Mouse (Mus musculus) lung, postnatal 14 days (tissue): ENCODE results near the gene 0610040J01Rik.

Experiments used
- DNase-seq: peaks from one replicate; pipeline ENCODE4 v3.0.0; 2021

0610040J01Rik gene

DNA sequence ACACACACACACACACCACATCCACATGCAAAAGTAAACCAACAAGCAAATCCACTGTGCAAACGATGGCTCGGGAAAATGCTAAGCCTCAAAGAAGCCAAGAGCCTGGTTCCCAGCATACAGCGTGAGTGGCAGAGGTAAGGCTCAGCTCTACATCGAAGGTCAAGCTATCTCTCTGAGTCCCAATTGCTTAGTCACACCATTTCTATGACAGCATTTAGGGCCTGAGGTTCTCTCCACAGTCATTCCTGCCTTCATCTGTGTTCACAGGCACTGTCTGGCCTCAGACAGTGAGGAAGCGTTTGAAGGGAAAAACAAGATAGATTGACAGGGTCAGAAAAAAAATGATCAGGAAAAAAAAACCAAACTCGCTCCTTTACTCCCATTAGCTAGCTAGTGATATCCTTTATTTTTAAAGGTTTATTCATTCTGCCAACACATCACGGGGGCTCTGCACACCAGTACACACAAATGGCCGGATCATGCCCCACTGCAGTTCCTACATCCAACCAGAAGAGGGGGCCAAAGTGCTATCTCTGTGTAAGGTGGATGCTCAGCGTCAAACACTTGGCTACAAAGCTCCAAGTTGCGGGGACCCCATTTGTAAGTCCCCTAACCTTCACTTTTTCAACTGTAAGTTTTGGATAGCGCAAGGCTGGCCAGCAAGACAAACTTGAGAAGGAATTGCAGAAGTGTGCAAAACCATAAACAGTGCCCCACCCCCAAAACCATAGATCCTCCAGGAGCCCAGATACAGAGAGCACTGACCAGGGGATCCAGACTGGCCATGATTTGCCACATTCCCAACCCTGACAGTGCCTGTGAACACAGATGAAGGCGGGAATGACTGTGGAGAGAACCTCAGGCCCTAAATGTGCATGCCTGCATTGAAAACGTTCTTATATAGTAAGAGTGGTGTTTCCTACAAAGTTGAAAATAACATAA is 94.3 kb downstream of the 0610040J01Rik start:
- peak; percentile 83 for DNase-seq

DNA sequence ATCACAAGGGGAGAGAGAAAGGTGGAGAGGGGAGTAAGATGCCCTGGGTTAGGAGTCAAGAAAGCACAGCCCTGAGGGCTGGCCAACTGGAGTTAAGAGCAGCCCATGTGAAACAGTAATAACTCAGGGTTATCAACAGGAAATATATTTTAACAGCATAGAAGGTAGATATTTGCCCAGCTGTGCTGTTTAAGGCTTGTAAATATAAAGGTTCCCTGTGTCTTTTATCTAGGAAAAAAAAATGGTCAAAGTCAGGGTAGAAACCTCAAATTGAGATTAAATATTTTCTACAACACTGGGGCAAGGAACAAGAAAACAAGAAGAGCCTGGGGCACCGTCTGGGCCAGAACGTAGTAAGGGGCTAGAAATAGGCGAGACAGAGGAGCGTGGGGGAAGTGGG is 95.3 kb downstream of the 0610040J01Rik start:
- DNase-seq, result no peak

DNA sequence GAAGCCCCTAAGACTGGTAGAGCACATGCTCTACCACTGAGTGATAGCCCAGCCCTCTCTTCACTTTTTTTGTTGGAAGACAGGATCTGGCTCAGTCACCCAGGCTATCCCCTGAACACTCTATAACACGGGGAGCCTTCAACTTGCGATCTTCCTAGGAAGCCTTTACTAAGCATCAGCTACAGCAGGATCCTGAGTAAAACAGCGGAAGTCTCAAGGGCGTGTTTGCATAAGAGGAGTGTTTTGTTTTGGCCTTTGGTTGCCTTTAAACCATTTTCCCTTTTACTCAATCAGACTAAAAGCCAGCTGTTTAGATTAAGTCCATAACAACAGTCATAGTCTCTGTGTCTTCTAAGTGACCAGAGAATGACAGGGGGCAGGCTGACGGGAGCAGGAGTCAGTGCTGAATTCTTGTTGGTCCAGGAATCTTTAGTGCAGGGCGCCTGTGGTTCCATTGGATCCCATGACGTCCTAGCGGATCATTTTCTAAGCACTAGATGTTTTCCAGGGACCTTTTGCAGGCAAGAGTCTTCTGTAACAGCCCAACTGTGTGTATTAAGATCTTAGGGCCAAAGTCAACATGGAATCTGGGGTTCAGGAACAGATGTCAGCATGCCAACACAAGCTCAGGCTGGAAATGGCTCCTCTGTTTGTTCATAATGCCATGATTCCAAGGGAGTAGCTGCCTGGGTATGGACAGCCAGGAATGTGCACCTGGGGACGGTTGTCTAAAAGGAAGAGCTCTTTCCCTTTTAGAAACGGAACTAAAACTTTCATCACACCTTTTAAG is 98.2 kb downstream of the 0610040J01Rik start:
- no peak for DNase-seq

DNA sequence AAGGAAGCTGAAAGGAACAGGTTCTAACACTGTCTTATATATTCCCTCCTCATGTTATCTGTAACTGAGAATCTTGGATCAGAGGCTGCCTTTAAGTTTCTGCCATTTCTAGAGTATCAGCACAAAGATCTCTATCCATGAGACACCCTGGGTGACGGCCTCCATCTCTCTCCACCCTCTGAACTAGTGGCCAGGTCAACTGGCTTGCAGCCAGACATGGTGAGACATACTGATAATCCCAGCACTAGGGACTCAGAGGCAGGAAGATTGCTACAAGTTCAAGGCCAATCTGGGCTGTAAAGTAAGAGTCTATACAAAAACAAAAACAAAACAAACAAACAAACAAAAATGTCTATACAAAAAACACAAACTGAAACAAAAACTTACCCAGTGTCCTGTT is 102.7 kb downstream of the 0610040J01Rik start:
- DNase-seq, result no peak

DNA sequence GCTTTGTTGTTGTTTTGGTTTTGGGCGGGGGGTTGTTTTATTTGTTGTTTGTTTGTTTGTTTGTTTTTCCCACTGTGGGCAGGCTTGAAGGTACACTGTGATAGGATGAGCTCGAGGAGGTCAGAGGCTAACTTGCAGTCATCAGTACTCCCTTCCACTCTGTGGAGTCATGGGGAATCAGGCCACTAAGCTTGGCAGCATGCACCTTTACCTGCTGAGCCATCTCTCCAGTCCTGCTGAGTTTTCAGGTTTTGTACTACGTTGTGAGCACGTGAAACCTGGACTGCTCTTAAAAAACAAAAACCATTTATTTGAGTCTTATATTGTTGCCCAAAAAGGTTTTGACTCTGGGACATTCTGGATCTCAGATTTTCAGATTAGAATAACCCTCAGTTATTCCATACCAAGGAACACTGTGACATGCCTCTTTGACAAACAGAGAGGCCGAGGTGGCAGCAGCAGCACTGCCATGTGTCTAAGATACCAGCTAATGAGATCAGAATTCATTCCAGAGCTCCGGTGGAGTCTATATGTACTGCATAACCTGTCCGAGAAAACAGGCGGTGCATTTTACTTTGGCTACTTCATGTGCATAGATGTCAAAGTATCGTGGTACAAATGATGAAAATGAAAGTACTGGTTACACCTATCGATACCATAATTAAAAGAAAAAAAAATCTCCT is 104.4 kb downstream of the 0610040J01Rik start:
- no peak for DNase-seq

DNA sequence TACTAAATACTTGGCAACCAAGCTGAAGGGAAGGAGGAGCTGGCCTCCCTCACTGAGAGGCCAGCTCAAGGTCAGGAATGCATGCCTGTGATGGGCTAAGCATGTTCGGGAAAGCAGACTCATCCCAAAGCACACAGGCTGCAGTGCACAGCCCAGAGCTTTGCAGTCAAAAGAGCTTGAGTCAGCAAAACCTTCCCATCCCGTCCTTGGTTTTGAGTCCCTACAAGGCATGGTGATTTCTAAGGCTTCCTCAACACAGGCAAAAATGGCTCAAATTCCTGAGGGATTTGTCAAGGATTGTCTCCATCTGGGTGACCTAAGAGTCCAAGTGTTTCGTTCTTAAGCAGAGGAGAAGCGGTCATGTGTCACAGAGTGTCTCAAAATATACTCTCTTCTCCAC is 106.0 kb downstream of the 0610040J01Rik start:
- DNase-seq, result no peak

DNA sequence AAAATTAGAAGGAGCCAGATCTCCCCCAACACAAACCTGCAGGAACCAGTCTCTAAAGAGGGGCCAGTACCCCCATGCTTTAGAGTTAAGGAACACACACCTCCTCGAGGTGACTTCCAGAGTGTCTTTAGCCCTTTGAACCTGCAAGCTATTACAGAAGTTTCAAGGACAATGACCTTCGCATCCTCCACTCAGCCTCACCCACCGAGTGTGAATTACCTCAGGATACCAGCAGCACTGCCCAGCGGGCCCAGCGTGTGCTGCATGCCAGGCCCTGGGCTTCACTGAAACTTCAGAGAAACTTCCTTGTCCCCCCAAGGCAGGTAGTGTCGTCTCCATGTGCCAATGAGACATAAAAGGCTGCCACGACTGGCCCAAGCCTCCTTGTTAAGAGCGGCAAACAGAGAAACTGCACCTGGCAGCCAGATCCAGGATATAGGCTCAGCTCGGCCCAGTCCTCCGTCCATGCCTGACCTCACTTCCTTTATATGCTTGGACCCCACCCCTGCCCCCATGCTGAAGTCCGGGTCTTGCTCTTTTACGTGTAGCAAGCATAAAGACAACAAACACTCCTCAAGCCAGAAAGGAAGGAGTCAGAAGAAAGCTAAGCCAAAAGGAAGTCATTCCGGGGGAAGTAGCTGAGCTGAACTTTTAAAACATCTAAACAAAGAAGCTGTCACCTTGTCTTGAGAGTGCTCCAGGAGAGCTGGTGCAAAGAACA is 111.3 kb downstream of the 0610040J01Rik start:
- peak; percentile 9 for DNase-seq

DNA sequence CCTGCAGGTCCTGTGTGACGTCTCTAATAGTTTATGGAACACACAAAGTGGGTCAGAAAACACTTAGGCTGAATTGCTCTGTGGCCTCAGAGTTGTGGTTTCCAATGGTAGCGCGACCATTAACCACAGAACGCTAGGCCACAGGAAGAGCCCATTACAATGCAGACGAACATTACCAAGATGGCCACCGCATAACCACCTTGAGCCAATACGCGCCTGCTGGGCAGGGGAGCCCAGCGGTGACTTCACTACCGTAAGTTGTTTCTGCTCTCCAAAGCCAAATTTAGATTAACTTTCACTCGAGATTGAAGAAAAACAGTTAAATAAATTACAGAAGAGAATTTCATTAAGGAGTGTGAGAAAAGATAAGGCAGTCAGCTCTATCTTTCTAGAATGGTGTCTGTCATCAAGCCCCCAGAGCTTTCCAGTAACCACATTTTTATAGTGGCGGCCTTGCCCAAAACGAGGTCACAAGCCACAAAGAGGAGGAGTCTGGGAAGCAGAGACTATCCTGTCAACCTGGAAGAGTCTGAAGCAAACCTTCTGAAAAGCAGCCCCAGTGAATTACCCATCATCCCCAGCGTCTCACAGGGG is 113.0 kb downstream of the 0610040J01Rik start:
- no peak for DNase-seq

DNA sequence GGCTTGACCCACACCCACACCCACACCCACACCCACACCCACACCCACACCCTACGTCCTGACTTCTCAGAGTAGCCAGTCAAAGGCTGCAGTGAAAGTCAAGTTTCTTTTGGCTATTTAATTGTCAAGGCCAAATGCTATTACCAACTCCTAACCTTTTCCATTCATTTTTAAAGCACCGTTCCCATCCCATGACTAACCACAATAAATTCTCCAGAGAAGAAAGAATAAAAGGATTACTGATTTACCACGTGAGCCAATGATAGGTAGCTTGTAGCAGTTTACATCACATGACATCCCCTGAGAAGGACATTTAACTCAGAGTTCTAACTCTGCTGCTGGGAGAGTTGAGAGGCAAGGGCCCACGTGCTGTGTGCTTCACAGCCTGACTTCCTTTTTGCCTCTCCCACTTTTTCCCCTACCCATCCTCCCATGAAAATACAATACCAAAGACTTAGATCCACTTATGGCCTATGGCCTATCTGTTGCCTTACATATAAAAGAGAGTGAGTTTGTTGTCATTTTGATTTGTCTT is 118.7 kb downstream of the 0610040J01Rik start:
- no peak for DNase-seq

DNA sequence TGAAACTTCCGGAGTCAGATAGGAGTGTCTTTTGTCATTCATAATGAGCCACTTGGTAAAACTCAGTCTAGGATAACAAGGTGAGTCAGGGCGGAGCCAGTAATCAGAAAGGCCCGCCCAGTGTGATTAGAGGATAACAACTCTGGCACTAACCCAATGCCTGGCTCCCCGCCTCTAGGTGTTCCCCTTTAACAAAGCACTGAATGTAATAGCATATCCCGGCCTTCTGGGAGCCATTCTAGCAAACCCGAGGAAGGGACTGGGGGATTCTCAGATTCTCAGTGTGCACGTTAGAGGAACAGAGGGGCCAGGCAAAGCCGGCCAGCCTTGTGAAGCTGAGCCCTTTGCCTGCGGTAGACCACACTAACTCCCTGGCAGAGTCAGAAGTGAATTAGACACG is 120.7 kb downstream of the 0610040J01Rik start:
- peak; percentile 32 for DNase-seq

DNA sequence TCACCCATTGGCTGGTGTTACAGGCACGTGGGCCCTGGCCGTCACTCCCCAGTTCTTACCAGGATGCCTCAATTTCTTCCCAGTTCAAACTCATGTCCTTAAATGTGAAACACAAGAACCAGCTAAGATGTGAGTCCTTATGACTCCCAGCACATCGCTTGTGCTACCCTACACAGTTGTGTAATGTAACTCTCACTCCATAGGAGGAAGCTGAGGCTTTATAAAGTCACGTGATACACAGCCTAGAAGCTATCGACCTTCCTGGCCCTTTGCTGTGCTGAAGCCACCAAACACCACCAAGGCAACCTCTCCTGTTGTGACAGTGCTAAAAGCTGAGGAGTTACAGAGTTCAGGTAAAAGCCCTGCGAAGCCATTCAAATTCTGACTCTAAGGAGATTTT is 123.4 kb downstream of the 0610040J01Rik start:
- no peak for DNase-seq

DNA sequence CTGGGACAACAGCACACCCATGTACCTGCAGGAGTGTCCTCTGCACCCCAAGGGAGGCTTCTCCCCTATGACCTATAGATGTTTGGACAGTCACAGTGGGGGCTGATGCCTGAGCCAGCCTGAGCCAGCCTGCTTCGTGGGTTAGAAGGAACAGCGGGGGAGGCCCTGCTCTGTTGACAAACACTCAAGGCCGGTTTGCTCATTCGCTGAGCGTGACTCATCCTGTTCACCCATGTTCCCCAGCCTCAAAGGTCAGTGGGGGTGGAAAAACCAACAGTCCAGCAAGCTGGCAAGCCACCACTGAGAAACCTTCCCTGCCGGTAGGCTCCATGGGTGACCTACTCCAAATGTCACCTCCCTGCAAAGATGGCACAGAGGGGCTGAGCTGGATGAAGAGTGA is 124.6 kb downstream of the 0610040J01Rik start:
- DNase-seq, result peak; percentile 48

DNA sequence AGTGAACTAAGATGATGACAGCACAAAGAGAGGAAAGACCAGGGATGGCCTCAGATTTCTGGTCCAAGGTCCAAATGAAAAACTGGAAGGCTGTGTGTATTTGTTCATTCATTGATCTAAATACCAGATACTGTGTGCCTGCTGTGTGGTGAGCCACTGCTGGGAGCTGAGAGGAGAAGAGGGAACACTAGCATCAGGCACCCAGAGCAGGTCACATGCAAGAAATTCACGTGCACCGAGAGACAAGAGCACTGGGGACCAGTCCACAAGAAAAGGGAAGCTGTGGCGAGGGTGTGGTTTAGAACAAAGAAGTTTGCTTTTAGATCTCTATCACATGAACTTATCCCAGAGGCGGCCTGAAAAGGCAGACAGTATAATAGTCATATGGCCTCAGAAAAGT is 126.4 kb downstream of the 0610040J01Rik start:
- peak; percentile 18 for DNase-seq

DNA sequence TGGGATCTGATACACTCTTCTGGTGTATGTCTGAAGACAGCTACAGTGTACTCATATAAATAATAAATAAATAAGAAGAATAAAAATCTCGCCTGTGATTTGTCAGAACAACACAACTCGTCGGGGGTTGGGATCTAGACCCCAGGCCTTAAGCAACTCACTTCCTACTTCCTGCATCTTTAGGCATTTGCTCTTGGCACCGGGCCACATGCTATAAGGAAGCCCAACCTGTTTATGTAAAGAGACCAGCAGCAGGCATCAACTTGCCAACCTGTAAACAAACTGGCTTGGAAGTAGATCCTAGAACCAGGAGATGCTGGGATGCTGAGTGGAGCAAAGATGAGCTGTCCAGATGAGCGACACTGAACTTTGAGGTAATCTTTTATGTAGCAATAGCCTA is 129.7 kb downstream of the 0610040J01Rik start:
- DNase-seq, result no peak

DNA sequence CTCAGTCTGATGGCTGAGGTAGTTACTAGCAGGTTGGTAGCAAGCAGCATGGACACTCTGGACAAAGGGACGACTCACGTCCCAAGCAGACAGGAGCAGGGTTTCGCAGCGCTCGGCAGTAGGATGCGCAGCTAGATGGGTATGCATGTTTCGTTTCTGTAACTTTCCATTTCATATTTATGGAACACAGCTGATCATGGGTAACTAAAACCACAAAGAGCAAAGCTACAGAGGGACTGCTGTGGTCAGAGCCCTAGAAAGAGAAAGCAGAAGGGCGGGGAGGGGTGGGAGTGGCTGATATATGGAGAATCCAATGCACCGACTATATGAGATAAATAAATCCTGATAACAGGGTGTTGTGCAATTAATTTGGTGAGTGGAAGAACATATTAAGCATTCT is 131.1 kb downstream of the 0610040J01Rik start:
- DNase-seq, result no peak

DNA sequence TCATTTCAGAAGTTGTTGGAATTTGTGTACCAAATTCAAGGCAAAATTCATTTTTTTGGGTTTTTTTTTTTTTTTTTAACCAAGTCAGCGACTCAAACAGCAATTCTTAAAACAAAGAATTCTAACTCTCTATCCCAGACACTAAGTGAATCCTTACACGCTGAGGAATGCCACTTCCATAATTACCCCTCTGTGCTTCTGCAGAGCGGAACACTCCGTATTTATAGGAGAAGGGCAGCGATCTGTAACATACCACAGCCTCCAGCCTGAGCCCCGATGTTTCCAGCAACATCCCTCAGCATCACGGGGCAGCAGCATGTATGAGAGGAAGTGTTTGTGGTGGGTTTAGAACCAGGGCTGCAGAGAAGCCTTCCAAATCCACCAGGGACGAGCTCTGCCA is 135.4 kb downstream of the 0610040J01Rik start:
- no peak for DNase-seq

DNA sequence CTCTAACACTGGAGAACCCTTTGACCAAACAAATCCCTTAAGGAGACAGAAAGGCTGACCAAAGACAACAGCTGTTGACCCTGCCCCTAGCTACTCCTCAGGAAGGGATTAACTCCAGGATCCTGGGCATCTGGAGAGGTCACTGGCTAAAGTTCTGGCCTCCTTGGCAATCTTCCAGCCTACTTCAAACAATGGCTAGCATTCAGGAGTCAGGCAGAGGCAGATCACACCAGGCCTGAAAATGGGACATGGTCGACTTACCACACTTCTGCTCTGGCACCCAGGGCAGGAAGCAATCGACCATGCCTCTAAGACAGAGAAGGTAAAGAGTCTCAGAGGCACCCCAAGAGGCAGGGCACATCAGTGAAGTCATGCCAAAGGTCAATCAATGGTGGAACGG is 137.0 kb downstream of the 0610040J01Rik start:
- DNase-seq, result peak; percentile 30
